Mouse (Mus musculus): ENCODE measurements around the gene Thsd4. TPM values are rescaled to one million over a fixed set of nuclear protein-coding genes. Genes with fewer than 3 reads are reported as not detected.

Thsd4 gene
- polyA plus RNA-seq, 1 experiment from 2014 or later = 3.4 TPM

DNA sequence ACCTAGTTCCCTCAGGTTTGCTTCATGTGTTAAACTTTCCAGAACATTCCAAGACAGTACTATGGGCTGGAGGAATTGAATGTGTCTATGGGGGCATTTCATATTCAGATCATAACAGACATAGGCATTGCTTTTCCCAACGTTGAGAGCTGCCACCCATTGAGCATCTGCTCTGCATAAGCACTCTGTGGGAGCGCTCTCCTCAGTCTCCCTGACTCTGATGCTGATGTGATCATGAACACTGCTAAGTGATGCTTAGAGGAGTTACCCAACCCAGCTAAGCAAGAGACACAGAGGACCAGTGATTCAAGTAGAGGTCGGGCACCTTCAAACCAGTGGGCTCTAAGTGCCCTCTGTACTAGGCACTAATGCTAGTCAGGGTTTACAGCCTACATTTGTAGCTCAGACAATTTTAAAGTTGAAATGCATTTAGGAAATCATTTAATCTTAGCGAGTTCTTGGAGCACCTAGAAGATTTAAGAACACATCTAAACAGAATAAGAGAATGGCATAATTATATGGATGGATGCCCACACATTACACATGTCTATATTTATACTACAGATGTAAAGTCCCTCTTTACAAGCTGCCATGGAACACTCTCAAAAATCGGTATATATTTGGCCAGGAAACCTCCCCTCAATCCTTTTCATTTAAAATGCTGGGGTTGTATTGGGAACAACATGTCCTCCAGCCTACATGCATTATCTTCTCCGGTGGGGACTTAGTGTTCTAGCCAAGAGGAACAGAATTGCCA, 392.4 kb downstream of the Thsd4 start:
- H3K4me2 ChIP-seq (replicated peaks; ENCODE audit: low read depth, low read length) = no peak overlapping the region
- no peaks in the 10 kb centered on the region for H3K9me3 ChIP-seq (ENCODE audit: low read length)
- no peaks in the 10 kb centered on the region for H3K4me1 ChIP-seq (ENCODE audit: insufficient read depth, low read depth, low read length)
- H3K27ac ChIP-seq (ENCODE audit: low read length) = no peak overlapping the region
- H3K4me3 ChIP-seq (ENCODE audit: low read depth, low read length) = no peak overlapping the region
- no peaks in the 10 kb centered on the region for H3K27me3 ChIP-seq (replicated peaks; ENCODE audit: insufficient read depth, low read length)
- TF ChIP-seq EP300 (IDR thresholded peaks at IDR 0.05) (no peak), CTCF (IDR thresholded peaks at IDR 0.05) (no peak)
- H3K36me3 ChIP-seq (ENCODE audit: insufficient read depth, low read length) = no peaks in the 10 kb centered on the region
- ATAC-seq (no peak), DNase-seq (ENCODE audit: low spot score) (no peak)
- H3K9ac ChIP-seq (replicated peaks; ENCODE audit: low read depth) = no peak overlapping the region
- WGBS = 77% methylated on average over 6 of the region's 6 CpGs

DNA sequence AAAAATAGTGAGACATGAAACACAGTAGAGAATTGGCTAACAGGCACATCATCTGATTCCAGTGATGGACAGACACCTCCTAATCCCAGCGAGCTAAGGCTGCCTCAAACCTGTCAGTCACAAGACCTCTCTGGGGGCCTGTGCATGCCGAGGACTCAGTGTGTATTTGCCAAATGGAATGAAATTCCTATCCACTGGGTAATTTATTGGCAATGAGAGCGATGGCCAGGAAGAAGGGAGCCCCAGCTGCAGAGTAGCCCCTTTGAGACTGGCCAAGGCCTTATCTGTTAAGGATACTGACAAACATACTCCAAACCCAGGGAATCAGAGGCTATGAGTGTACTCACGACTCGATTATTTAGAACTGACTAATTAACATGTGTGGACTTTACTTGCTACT, 394.9 kb downstream of the Thsd4 start:
- DNase-seq (ENCODE audit: low spot score) (no peak), ATAC-seq (no peak)
- H3K9ac ChIP-seq (replicated peaks; ENCODE audit: low read depth) = no peak overlapping the region
- no peak overlapping the region for H3K27ac ChIP-seq (ENCODE audit: low read length)
- no peaks in the 10 kb centered on the region for H3K9me3 ChIP-seq (ENCODE audit: low read length)
- TF ChIP-seq CTCF (IDR thresholded peaks at IDR 0.05) (no peak), EP300 (IDR thresholded peaks at IDR 0.05) (no peak)
- WGBS = 43% methylated on average over 5 of the region's 5 CpGs
- no peak overlapping the region for H3K4me3 ChIP-seq (ENCODE audit: low read depth, low read length)
- H3K36me3 ChIP-seq (ENCODE audit: insufficient read depth, low read length) = no peaks in the 10 kb centered on the region
- no peaks in the 10 kb centered on the region for H3K4me1 ChIP-seq (ENCODE audit: insufficient read depth, low read depth, low read length)
- H3K4me2 ChIP-seq (replicated peaks; ENCODE audit: low read depth, low read length) = no peak overlapping the region
- no peaks in the 10 kb centered on the region for H3K27me3 ChIP-seq (replicated peaks; ENCODE audit: insufficient read depth, low read length)

DNA sequence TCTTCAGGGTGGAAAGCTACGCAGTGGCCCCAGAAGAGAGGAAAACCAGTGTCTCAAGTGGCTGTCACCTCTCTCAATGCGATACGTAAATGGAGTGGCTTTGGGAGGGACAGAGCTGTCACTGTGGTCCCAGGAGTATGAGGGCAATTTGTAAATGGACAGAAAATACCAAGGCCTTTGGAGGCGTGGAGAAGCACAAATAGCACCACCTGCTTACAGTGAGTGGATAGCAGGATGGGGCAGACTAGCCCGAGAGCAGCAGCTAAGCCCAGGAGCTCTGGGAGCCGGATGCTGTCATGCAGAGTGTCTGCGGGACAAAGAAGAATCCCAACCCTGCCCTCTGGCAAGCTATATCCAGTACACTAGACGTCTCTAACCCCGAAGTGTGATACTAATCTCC, 397.7 kb downstream of the Thsd4 start:
- H3K9ac ChIP-seq (replicated peaks; ENCODE audit: low read depth) = no peak overlapping the region
- TF ChIP-seq CTCF (IDR thresholded peaks at IDR 0.05) (no peak), EP300 (IDR thresholded peaks at IDR 0.05) (no peak)
- ATAC-seq (no peak), DNase-seq (ENCODE audit: low spot score) (no peak)
- H3K4me2 ChIP-seq (replicated peaks; ENCODE audit: low read depth, low read length) = no peak overlapping the region
- no peaks in the 10 kb centered on the region for H3K36me3 ChIP-seq (ENCODE audit: insufficient read depth, low read length)
- H3K9me3 ChIP-seq (ENCODE audit: low read length) = no peaks in the 10 kb centered on the region
- no peak overlapping the region for H3K27ac ChIP-seq (ENCODE audit: low read length)
- H3K4me3 ChIP-seq (ENCODE audit: low read depth, low read length) = no peak overlapping the region
- H3K4me1 ChIP-seq (ENCODE audit: insufficient read depth, low read depth, low read length) = no peaks in the 10 kb centered on the region
- 71% methylated on average over 9 of the region's 9 CpGs for WGBS
- H3K27me3 ChIP-seq (replicated peaks; ENCODE audit: insufficient read depth, low read length) = no peaks in the 10 kb centered on the region

DNA sequence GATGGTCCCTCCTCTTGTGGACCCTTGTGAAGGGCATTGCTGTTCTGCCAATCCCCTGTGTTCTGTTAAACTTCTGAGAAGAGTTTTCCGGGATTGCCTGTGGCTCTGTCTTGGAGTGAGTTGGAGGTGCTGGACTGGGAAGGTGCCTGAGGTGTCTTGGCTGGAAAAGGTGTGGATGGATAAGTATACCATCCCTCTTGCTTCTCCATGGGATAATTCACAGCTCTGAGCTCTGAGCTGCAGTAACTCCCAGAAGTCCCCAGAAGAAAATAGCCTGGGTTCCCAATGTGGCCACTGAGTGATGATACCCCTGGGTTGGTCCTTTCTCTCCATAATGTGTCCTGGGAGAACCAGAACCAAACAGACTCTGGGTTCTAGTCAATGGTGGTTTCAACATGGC, 398.8 kb downstream of the Thsd4 start:
- Histone ChIP-seq H3K4me1 (ENCODE audit: insufficient read depth, low read depth, low read length) (no peaks in the 10 kb centered on the region), H3K27ac (ENCODE audit: low read length) (no peak overlapping the region), H3K4me2 (replicated peaks; ENCODE audit: low read depth, low read length) (no peak overlapping the region), H3K27me3 (replicated peaks; ENCODE audit: insufficient read depth, low read length) (no peaks in the 10 kb centered on the region), H3K9me3 (ENCODE audit: low read length) (no peaks in the 10 kb centered on the region), H3K9ac (replicated peaks; ENCODE audit: low read depth) (no peak overlapping the region), H3K36me3 (ENCODE audit: insufficient read depth, low read length) (no peaks in the 10 kb centered on the region), H3K4me3 (ENCODE audit: low read depth, low read length) (no peak overlapping the region)
- DNase-seq (ENCODE audit: low spot score) (no peak), ATAC-seq (no peak)
- 100% methylated on average over 1 of the region's 1 CpGs for WGBS
- no peak for TF ChIP-seq CTCF (IDR thresholded peaks at IDR 0.05)
- TF ChIP-seq EP300 (IDR thresholded peaks at IDR 0.05) = no peak

DNA sequence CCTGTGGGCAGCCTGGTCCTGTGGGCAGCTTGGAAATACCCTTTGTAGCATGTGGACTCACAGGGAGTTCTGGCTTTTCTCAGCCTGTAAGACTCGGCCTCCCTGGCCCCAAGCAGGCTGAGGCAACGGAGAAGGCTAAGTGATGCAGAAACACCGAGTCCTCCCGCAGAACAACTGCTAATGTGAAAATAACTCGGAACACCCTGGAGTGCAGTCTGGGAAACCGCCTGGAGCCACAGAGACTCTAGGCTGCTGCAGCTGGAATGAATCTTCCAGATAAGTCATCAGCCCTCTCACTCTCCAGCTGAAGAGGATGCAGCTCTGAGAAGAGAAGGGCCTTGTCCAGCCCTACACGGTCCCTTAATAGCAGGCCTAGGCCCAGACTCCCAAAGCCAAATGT, 402.0 kb downstream of the Thsd4 start:
- H3K27ac ChIP-seq (ENCODE audit: low read length) = no peak overlapping the region
- no peaks in the 10 kb centered on the region for H3K36me3 ChIP-seq (ENCODE audit: insufficient read depth, low read length)
- no peaks in the 10 kb centered on the region for H3K27me3 ChIP-seq (replicated peaks; ENCODE audit: insufficient read depth, low read length)
- ATAC-seq (no peak), DNase-seq (ENCODE audit: low spot score) (peak; percentile 22)
- WGBS = 54% methylated on average over 7 of the region's 7 CpGs
- H3K4me2 ChIP-seq (replicated peaks; ENCODE audit: low read depth, low read length) = no peak overlapping the region
- no peak for TF ChIP-seq EP300 (IDR thresholded peaks at IDR 0.05)
- H3K9ac ChIP-seq (replicated peaks; ENCODE audit: low read depth) = no peak overlapping the region
- H3K9me3 ChIP-seq (ENCODE audit: low read length) = no peaks in the 10 kb centered on the region
- no peaks in the 10 kb centered on the region for H3K4me1 ChIP-seq (ENCODE audit: insufficient read depth, low read depth, low read length)
- no peak overlapping the region for H3K4me3 ChIP-seq (ENCODE audit: low read depth, low read length)

DNA sequence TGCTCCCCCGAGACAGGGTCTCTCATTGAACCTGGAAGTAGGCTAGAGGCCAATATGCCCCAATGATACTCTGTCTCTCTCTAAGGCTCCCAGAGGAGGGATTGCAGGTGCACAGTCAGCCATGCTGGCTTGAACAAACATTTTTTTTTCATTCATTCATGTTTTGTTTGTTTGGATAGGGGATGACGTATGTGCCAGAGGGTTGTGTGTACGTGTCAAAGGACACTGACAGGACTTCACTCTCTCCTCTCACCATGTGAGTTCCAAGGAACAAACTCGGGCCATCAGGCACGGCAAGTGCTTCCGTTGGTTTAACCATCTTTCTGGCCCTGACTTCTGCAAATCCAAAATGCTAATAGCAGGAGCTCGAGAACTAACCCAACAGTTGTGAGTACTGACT, 404.0 kb downstream of the Thsd4 start:
- Histone ChIP-seq H3K4me2 (replicated peaks; ENCODE audit: low read depth, low read length) (no peak overlapping the region), H3K4me1 (ENCODE audit: insufficient read depth, low read depth, low read length) (no peaks in the 10 kb centered on the region), H3K36me3 (ENCODE audit: insufficient read depth, low read length) (no peaks in the 10 kb centered on the region), H3K27ac (ENCODE audit: low read length) (no peak overlapping the region), H3K9ac (replicated peaks; ENCODE audit: low read depth) (no peak overlapping the region), H3K9me3 (ENCODE audit: low read length) (no peaks in the 10 kb centered on the region), H3K4me3 (ENCODE audit: low read depth, low read length) (no peak overlapping the region), H3K27me3 (replicated peaks; ENCODE audit: insufficient read depth, low read length) (no peaks in the 10 kb centered on the region)
- WGBS = 44% methylated on average over 7 of the region's 7 CpGs
- no peak for DNase-seq (ENCODE audit: low spot score)
- no peak for TF ChIP-seq CTCF (IDR thresholded peaks at IDR 0.05)
- no peak for TF ChIP-seq EP300 (IDR thresholded peaks at IDR 0.05)
- no peak for ATAC-seq
